Mouse (Mus musculus): ENCODE measurements around the gene A4galt. TPM values are rescaled to one million over a fixed set of nuclear protein-coding genes. Genes with fewer than 3 reads are reported as not detected.

The A4galt gene
- 0.34 and 0.77 TPM in 2 replicates for polyA plus RNA-seq (2016; fragmentation: Nextera tagmentation; extraction: Ambion mirVana)

- Histone ChIP-seq H3K36me3 (replicated peaks) (no peaks in the 10 kb centered on the region), H3K4me3 (peak within 1 kb of the TSS; percentile 69), H3K4me1 (peaks cover 21% of the 10 kb centered on the region), H3K27me3 (replicated peaks; ENCODE audit: low read depth, poor library complexity, severe bottlenecking) (peaks cover 56% of the 10 kb centered on the region), H3K9me3 (no peaks in the 10 kb centered on the region), H3K27ac (replicated peaks) (peak within 1 kb of the TSS; percentile 65)
- 2% methylated on average over 66 of the region's 66 CpGs for WGBS
- DNase-seq (ENCODE audit: low spot score), result peak; percentile 67
Measured at GRCm38 (mm10) chr15:83251176-83252004, at the start of gene A4galt. Gene A4galt (minus strand): TSS chr15:83251774.

- Histone ChIP-seq H3K27me3 (replicated peaks; ENCODE audit: low read depth, poor library complexity, severe bottlenecking) (no peaks in the 10 kb centered on the region), H3K4me1 (peaks cover 36% of the 10 kb centered on the region), H3K4me3 (no peak overlapping the region), H3K27ac (replicated peaks) (no peak overlapping the region), H3K36me3 (replicated peaks) (peaks cover 27% of the 10 kb centered on the region), H3K9me3 (no peaks in the 10 kb centered on the region)
- DNase-seq (ENCODE audit: low spot score), result no peak
- WGBS, result 55% methylated on average over 10 of the region's 10 CpGs
Measured at GRCm38 (mm10) chr15:83299916-83300582, 48.5 kb upstream of the A4galt start.

DNA sequence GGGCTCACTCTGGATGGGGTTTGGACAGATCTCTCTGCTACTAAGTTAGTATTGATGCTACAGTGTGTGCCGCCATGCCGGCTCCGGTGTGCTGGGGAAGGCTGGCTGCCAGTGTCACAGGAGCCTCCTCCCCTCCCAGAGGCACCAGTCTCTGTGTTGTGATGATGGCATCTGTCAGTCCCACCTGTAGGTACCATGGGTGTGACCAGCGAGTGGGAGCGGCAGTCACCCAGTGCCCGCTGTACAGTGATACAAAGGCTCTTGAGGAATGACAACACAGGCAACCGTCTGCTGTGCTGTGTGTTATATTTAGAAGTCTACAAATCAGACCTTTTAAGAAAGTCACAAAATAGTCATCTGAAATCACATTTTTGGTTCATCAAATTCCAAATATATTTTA, 47.9 kb upstream of the A4galt start:
- H3K4me1 ChIP-seq, result peaks cover 34% of the 10 kb centered on the region
- peaks cover 21% of the 10 kb centered on the region for H3K36me3 ChIP-seq (replicated peaks)
- WGBS, result 86% methylated on average over 7 of the region's 7 CpGs
- H3K9me3 ChIP-seq, result no peaks in the 10 kb centered on the region
- no peak for DNase-seq (ENCODE audit: low spot score)
- H3K4me3 ChIP-seq, result no peak overlapping the region
- no peak overlapping the region for H3K27ac ChIP-seq (replicated peaks)
- H3K27me3 ChIP-seq (replicated peaks; ENCODE audit: low read depth, poor library complexity, severe bottlenecking), result no peaks in the 10 kb centered on the region

- no peak overlapping the region for H3K4me3 ChIP-seq
- H3K27ac ChIP-seq (replicated peaks), result no peak overlapping the region
- WGBS, result 81% methylated on average over 2 of the region's 2 CpGs
- no peaks in the 10 kb centered on the region for H3K9me3 ChIP-seq
- no peaks in the 10 kb centered on the region for H3K27me3 ChIP-seq (replicated peaks; ENCODE audit: low read depth, poor library complexity, severe bottlenecking)
- H3K36me3 ChIP-seq (replicated peaks), result peaks cover 20% of the 10 kb centered on the region
- peaks cover 34% of the 10 kb centered on the region for H3K4me1 ChIP-seq
- no peak for DNase-seq (ENCODE audit: low spot score)
Measured at GRCm38 (mm10) chr15:83298810-83299209, 47.2 kb upstream of the A4galt start.

- WGBS, result 82% methylated on average over 8 of the region's 8 CpGs
- H3K27me3 ChIP-seq (replicated peaks; ENCODE audit: low read depth, poor library complexity, severe bottlenecking), result no peaks in the 10 kb centered on the region
- peaks cover 35% of the 10 kb centered on the region for H3K4me1 ChIP-seq
- no peak for DNase-seq (ENCODE audit: low spot score)
- peaks cover 20% of the 10 kb centered on the region; the same call in 1 of the 2 replicates for H3K36me3 ChIP-seq (replicated peaks)
- H3K4me3 ChIP-seq, result no peak overlapping the region
- no peak overlapping the region for H3K27ac ChIP-seq (replicated peaks)
- no peaks in the 10 kb centered on the region for H3K9me3 ChIP-seq
Measured at GRCm38 (mm10) chr15:83298313-83298712, 46.7 kb upstream of the A4galt start.

DNA sequence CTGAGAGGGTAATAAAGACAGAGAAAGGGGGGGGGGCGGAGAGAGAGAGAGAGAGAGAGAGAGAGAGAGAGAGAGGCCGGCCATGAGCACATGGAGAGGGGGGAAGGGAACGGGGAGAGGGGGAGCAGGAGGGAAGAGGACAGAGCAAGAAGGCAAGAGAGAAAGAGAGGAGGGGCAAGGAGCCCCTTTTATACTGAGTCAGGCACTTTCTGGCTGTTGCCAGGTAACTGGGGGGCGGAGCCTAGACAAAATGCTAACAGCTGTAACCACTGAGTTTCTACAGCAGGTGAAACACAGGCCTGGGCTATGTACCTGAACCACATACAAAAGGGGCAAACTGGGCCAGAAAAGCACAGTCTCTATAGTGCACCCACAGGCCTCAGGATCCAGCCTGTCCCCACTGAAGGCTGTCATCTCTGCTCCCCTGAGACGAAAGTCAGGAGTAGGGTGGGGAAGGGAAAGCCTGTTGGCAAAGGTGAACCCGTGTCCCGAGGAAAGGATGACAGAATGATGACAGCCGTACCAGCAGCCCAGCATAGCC, 45.3 kb upstream of the A4galt start:
- H3K36me3 ChIP-seq (replicated peaks), result peaks cover 18% of the 10 kb centered on the region; the same call in 1 of the 2 replicates
- peaks cover 47% of the 10 kb centered on the region for H3K4me1 ChIP-seq
- peak overlapping the region; percentile 48; the same call in 1 of the 2 replicates for H3K27ac ChIP-seq (replicated peaks)
- H3K27me3 ChIP-seq (replicated peaks; ENCODE audit: low read depth, poor library complexity, severe bottlenecking), result no peaks in the 10 kb centered on the region
- no peaks in the 10 kb centered on the region for H3K9me3 ChIP-seq
- 63% methylated on average over 7 of the region's 8 CpGs for WGBS
- DNase-seq (ENCODE audit: low spot score), result peak; percentile 55
- no peak overlapping the region for H3K4me3 ChIP-seq

DNA sequence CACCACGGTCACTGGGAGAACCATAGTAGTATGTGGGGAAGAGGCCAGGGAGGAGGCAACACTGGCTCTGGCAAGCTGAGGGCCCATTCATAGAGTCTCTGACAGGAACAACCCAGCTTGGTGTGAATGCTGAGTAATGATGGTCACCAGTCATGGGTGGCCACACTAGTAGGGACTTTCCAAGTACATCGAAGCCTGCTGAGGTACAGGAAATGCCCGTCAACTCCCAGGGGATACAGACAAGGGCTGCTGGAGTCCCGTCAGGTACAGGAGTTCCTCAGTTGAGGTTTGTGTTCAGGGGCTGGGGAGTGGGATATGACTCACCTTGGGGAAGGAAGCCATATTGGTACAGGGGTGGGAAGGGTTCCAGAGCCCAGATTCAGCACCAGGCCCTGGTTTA, 44.5 kb upstream of the A4galt start:
- Histone ChIP-seq H3K9me3 (no peaks in the 10 kb centered on the region), H3K36me3 (replicated peaks) (peaks cover 18% of the 10 kb centered on the region; the same call in 1 of the 2 replicates), H3K27ac (replicated peaks) (no peak overlapping the region; the same call in 1 of the 2 replicates), H3K27me3 (replicated peaks; ENCODE audit: low read depth, poor library complexity, severe bottlenecking) (no peaks in the 10 kb centered on the region), H3K4me3 (no peak overlapping the region), H3K4me1 (peaks cover 47% of the 10 kb centered on the region)
- no peak for DNase-seq (ENCODE audit: low spot score)
- WGBS, result 88% methylated on average over 4 of the region's 4 CpGs

DNA sequence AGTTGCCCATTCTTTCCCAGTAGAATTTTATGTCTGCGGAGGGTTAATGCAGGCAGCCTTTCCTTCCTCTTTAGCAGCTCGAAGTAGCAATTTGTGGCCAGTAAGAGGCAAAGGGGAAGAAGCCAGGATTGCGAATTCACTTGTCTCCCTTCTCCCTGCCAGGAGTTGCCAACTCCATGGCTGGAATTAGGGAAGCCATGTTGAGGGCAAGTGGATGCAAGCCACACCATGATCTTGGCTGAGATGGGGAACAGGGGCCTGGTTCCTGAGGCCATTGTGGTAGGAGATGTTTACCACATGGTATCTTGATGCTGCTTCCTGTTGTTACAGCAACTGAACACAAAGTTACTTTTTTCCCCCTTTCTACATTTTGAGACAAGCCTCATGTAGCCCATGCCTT, 43.4 kb upstream of the A4galt start:
- no peak for DNase-seq (ENCODE audit: low spot score)
- Histone ChIP-seq H3K36me3 (replicated peaks) (peaks cover 11% of the 10 kb centered on the region; the same call in 1 of the 2 replicates), H3K4me1 (peaks cover 40% of the 10 kb centered on the region), H3K9me3 (no peaks in the 10 kb centered on the region), H3K27me3 (replicated peaks; ENCODE audit: low read depth, poor library complexity, severe bottlenecking) (no peaks in the 10 kb centered on the region), H3K27ac (replicated peaks) (no peak overlapping the region), H3K4me3 (no peak overlapping the region)
- WGBS, result 84% methylated on average over 3 of the region's 3 CpGs

GRCm38 (mm10) chr15:83293706-83294645, 42.4 kb upstream of the A4galt start:
- 90% methylated on average over 8 of the region's 8 CpGs for WGBS
- H3K27me3 ChIP-seq (replicated peaks; ENCODE audit: low read depth, poor library complexity, severe bottlenecking), result no peaks in the 10 kb centered on the region
- no peak for DNase-seq (ENCODE audit: low spot score)
- no peaks in the 10 kb centered on the region for H3K9me3 ChIP-seq
- H3K36me3 ChIP-seq (replicated peaks), result peaks cover 4% of the 10 kb centered on the region; the same call in 1 of the 2 replicates
- H3K27ac ChIP-seq (replicated peaks), result no peak overlapping the region
- peaks cover 40% of the 10 kb centered on the region for H3K4me1 ChIP-seq
- no peak overlapping the region for H3K4me3 ChIP-seq

DNA sequence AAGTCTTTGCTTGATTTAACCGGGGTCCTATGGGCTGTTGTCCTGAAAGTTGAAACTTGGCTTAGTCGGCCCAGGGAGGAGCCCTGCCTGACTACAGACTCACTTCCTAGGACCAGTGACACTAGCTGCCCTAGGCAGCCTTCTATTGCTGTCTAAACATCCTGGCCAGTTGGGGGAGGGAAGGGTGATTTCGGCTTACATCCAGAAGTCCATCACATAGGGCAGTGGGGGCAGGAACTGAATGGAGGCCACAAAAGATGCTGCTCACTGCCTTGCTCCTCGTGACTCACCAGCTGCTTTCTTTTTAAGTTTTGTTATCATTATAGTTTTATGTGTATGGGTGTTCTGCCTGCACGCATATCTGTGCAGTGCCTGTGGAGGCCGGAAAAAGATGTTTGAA, 41.6 kb upstream of the A4galt start:
- 71% methylated on average over 6 of the region's 6 CpGs for WGBS
- Histone ChIP-seq H3K4me1 (peaks cover 43% of the 10 kb centered on the region), H3K4me3 (no peak overlapping the region), H3K36me3 (replicated peaks) (peaks cover 4% of the 10 kb centered on the region; the same call in 1 of the 2 replicates), H3K9me3 (no peaks in the 10 kb centered on the region), H3K27ac (replicated peaks) (peak overlapping the region; percentile 40), H3K27me3 (replicated peaks; ENCODE audit: low read depth, poor library complexity, severe bottlenecking) (no peaks in the 10 kb centered on the region)
- no peak for DNase-seq (ENCODE audit: low spot score)

GRCm38 (mm10) chr15:83292261-83293056, 40.9 kb upstream of the A4galt start:
- peaks cover 39% of the 10 kb centered on the region for H3K4me1 ChIP-seq
- no peak for DNase-seq (ENCODE audit: low spot score)
- 83% methylated on average over 13 of the region's 13 CpGs for WGBS
- H3K4me3 ChIP-seq, result no peak overlapping the region
- peak overlapping the region; percentile 40 for H3K27ac ChIP-seq (replicated peaks)
- H3K9me3 ChIP-seq, result no peaks in the 10 kb centered on the region
- H3K27me3 ChIP-seq (replicated peaks; ENCODE audit: low read depth, poor library complexity, severe bottlenecking), result no peaks in the 10 kb centered on the region
- H3K36me3 ChIP-seq (replicated peaks), result no peaks in the 10 kb centered on the region

Data from embryonic facial prominence, embryonic 10.5 days (tissue).